Mouse (Mus musculus): Measurements from ENCODE around the gene Polr1d.

Gene Polr1d

GRCm38 (mm10) chr5:147135089-147135446 is 58.2 kb downstream of the Polr1d start:
- no peak for DNase-seq (ENCODE audit: low spot score)

GRCm38 (mm10) chr5:147135994-147136393 is 59.1 kb downstream of the Polr1d start:
- DNase-seq (ENCODE audit: low spot score), result no peak

- no peak for DNase-seq (ENCODE audit: low spot score)
Measured at GRCm38 (mm10) chr5:147147340-147147739, 70.5 kb downstream of the Polr1d start.

- DNase-seq (ENCODE audit: low spot score), result no peak
Measured at GRCm38 (mm10) chr5:147154806-147155371, 78.0 kb downstream of the Polr1d start.

GRCm38 (mm10) chr5:147155449-147156133 is 78.7 kb downstream of the Polr1d start:
- DNase-seq (ENCODE audit: low spot score), result no peak

- DNase-seq (ENCODE audit: low spot score), result no peak
Measured at GRCm38 (mm10) chr5:147156376-147156775, 79.5 kb downstream of the Polr1d start.

- no peak for DNase-seq (ENCODE audit: low spot score)
Measured at GRCm38 (mm10) chr5:147157441-147157840, 80.6 kb downstream of the Polr1d start.

- no peak for DNase-seq (ENCODE audit: low spot score)
Measured at GRCm38 (mm10) chr5:147159320-147159719, 82.5 kb downstream of the Polr1d start.

- DNase-seq (ENCODE audit: low spot score), result no peak
Measured at GRCm38 (mm10) chr5:147159792-147160191, 82.9 kb downstream of the Polr1d start.
